Mouse (Mus musculus): ENCODE measurements around the gene Rad51b.

- TF ChIP-seq USF1 (IDR thresholded peaks at IDR 0.05; ENCODE audit: low read depth, low read length): no peak
- TF ChIP-seq CTCF (conservative IDR thresholded peaks at IDR 0.05 in 1 of 2, IDR thresholded peaks at IDR 0.05 in 1 of 2; ENCODE audit: low read depth in 2 of 2, low read length in 2 of 2): no peak
- TF ChIP-seq MXI1 (IDR thresholded peaks at IDR 0.05; ENCODE audit: low read depth, low read length): no peak
- no peak for TF ChIP-seq ELF1 (IDR thresholded peaks at IDR 0.05; ENCODE audit: low read depth, low read length)
- no peak for TF ChIP-seq USF2 (conservative IDR thresholded peaks at IDR 0.05; ENCODE audit: low read depth, low read length)
- no peak for TF ChIP-seq TCF12 (IDR thresholded peaks at IDR 0.05; ENCODE audit: low read depth, low read length)
- TF ChIP-seq SMC3 (IDR thresholded peaks at IDR 0.05; ENCODE audit: low read depth, low read length): no peak
- TF ChIP-seq MAZ (IDR thresholded peaks at IDR 0.05; ENCODE audit: low read depth, low read length): no peak
- TF ChIP-seq NRF1 (IDR thresholded peaks at IDR 0.05; ENCODE audit: low read depth, low read length): no peak
- no peak for TF ChIP-seq ZC3H11A (IDR thresholded peaks at IDR 0.05; ENCODE audit: low read depth, low read length)
Measured at GRCm38 (mm10) chr12:79731905-79732304, 434.8 kb downstream of the Rad51b start.
